Mouse (Mus musculus) retina, embryonic 14.5 days (tissue): ENCODE results near the gene Dcps.

Experiments used
- DNase-seq: peaks from one replicate; pipeline ENCODE4 v3.0.0-alpha.2; 2015; ENCODE audit warnings: low spot score

Gene Dcps

GRCm38 (mm10) chr9:35131637-35132397 lies 44.0 kb downstream of the Dcps start:
- no peak for DNase-seq

GRCm38 (mm10) chr9:35128995-35129418 lies 46.9 kb downstream of the Dcps start:
- no peak for DNase-seq

GRCm38 (mm10) chr9:35128564-35128963 lies 47.3 kb downstream of the Dcps start:
- no peak for DNase-seq

GRCm38 (mm10) chr9:35127561-35127960 lies 48.3 kb downstream of the Dcps start:
- DNase-seq = no peak

GRCm38 (mm10) chr9:35127147-35127546 lies 48.7 kb downstream of the Dcps start:
- DNase-seq = no peak

- DNase-seq = no peak
Measured at GRCm38 (mm10) chr9:35124678-35124955, 51.2 kb downstream of the Dcps start.

GRCm38 (mm10) chr9:35123804-35124677 lies 51.8 kb downstream of the Dcps start:
- DNase-seq = no peak

- no peak for DNase-seq
Measured at GRCm38 (mm10) chr9:35123456-35123803, 52.4 kb downstream of the Dcps start.

GRCm38 (mm10) chr9:35122551-35123266 lies 53.2 kb downstream of the Dcps start:
- no peak for DNase-seq

GRCm38 (mm10) chr9:35119168-35119567 lies 56.7 kb downstream of the Dcps start, which contains the start of gene St3gal4:
TSS of gene St3gal4 (minus strand) at chr9:35119268.
- no peak for DNase-seq

GRCm38 (mm10) chr9:35118563-35118962 lies 57.3 kb downstream of the Dcps start:
- DNase-seq = no peak

- DNase-seq = no peak
Measured at GRCm38 (mm10) chr9:35117384-35118295, 58.2 kb downstream of the Dcps start.

GRCm38 (mm10) chr9:35116391-35117381 lies 59.2 kb downstream of the Dcps start:
- DNase-seq = peak; percentile 78

- peak; percentile 20 for DNase-seq
Measured at GRCm38 (mm10) chr9:35115804-35116203, 60.1 kb downstream of the Dcps start.

GRCm38 (mm10) chr9:35115299-35115698 lies 60.6 kb downstream of the Dcps start:
- no peak for DNase-seq

- no peak for DNase-seq
Measured at GRCm38 (mm10) chr9:35114234-35114633, 61.6 kb downstream of the Dcps start.

- DNase-seq = peak; percentile 45
Measured at GRCm38 (mm10) chr9:35111941-35112595, 63.8 kb downstream of the Dcps start.

GRCm38 (mm10) chr9:35111446-35111845 lies 64.4 kb downstream of the Dcps start:
- DNase-seq = no peak

GRCm38 (mm10) chr9:35110567-35110966 lies 65.3 kb downstream of the Dcps start:
- no peak for DNase-seq

GRCm38 (mm10) chr9:35110051-35110450 lies 65.8 kb downstream of the Dcps start:
- no peak for DNase-seq
